Mouse (Mus musculus) layer of hippocampus, adult 8-10 months (tissue): ENCODE results near the gene Nhlrc1. TPM values are rescaled to one million over a fixed set of nuclear protein-coding genes. Genes with fewer than 3 reads are reported as not detected.

Source experiments
- DNase-seq, 2 experiments: peaks; one replicate each; pipeline ENCODE4 v3.0.0; 2022; ENCODE audit warnings: low spot score in 2 of 2
- total RNA-seq, 4 experiments: library from RNA; stranded (reverse); gene quantifications; 2 replicates each; pipeline ENCODE4 v1.2.4; 2022

The Nhlrc1 gene
- total RNA-seq, 4 experiments from 2014 or later: 15.4 to 19.6 (median 17.9) TPM

- DNase-seq: no peak
Observed at GRCm38 (mm10) chr13:47013740-47014139, 910 bp downstream of the Nhlrc1 start.

- no peak for DNase-seq
Observed at GRCm38 (mm10) chr13:47001590-47001989, 13.1 kb downstream of the Nhlrc1 start.

GRCm38 (mm10) chr13:46999498-46999897 lies 15.2 kb downstream of the Nhlrc1 start:
- no peak for DNase-seq

- DNase-seq: no peak
Observed at GRCm38 (mm10) chr13:46997355-46997754, 17.3 kb downstream of the Nhlrc1 start.

- no peak for DNase-seq
Observed at GRCm38 (mm10) chr13:46993274-46993551, 21.4 kb downstream of the Nhlrc1 start.

- no peak for DNase-seq
Observed at GRCm38 (mm10) chr13:46992516-46993273, 22.0 kb downstream of the Nhlrc1 start.

- no peak for DNase-seq
Observed at GRCm38 (mm10) chr13:46990376-46991011, 24.2 kb downstream of the Nhlrc1 start.

GRCm38 (mm10) chr13:46987941-46988340 lies 26.7 kb downstream of the Nhlrc1 start:
- DNase-seq: no peak

GRCm38 (mm10) chr13:46986208-46986607 lies 28.4 kb downstream of the Nhlrc1 start:
- no peak for DNase-seq

- DNase-seq: no peak
Observed at GRCm38 (mm10) chr13:46983878-46984277, 30.8 kb downstream of the Nhlrc1 start.

- no peak for DNase-seq
Observed at GRCm38 (mm10) chr13:46979836-46980490, 34.7 kb downstream of the Nhlrc1 start.

GRCm38 (mm10) chr13:46976532-46976931 lies 38.1 kb downstream of the Nhlrc1 start:
- DNase-seq: no peak

- DNase-seq: no peak
Observed at GRCm38 (mm10) chr13:46975930-46976329, 38.7 kb downstream of the Nhlrc1 start.

GRCm38 (mm10) chr13:46975031-46975551 lies 39.6 kb downstream of the Nhlrc1 start:
- peak in 1 of 2 experiments; percentile 13 for DNase-seq

GRCm38 (mm10) chr13:46970286-46970945 lies 44.2 kb downstream of the Nhlrc1 start:
- DNase-seq: no peak

- no peak for DNase-seq
Observed at GRCm38 (mm10) chr13:46968626-46969025, 46.0 kb downstream of the Nhlrc1 start.

GRCm38 (mm10) chr13:46967308-46967707 lies 47.3 kb downstream of the Nhlrc1 start:
- no peak for DNase-seq

Other genes starting within 250 kb of the Nhlrc1 start
- 10 to 100 TPM; 22.8 to 32.5 (median 26.4) TPM for gene Kif13a, start 85.0 kb downstream of the Nhlrc1 start, total RNA-seq
- gene Kdm1b, start 28.6 kb upstream of the Nhlrc1 start, total RNA-seq: 10 to 100 TPM in 1 of 4 experiments, 1 to 10 TPM in 3; 7.7 to 11.0 (median 9.9) TPM
- gene Tpmt, start 29.9 kb upstream of the Nhlrc1 start, total RNA-seq: 10 to 100 TPM in 2 of 4 experiments, 1 to 10 TPM in 2; 7.8 to 11.9 (median 9.4) TPM
- 10 to 100 TPM; 39.4 to 59.7 (median 46.9) TPM for gene Dek, start 91.4 kb upstream of the Nhlrc1 start, total RNA-seq
- gene Rnf144b, start 107.8 kb upstream of the Nhlrc1 start, total RNA-seq: 10 to 100 TPM; 12.8 to 18.5 (median 15.1) TPM